Mouse (Mus musculus) frontal cortex, postnatal 14 days (tissue): ENCODE results near the gene Tada1.

Source experiments
- DNase-seq, 2 experiments: peaks; one replicate each; pipeline ENCODE4 v3.0.0; 2022; ENCODE audit warnings: low spot score in 2 of 2

Gene Tada1

GRCm38 (mm10) chr1:166384614-166385013 lies 5.7 kb downstream of the Tada1 start:
- no peak for DNase-seq

DNA sequence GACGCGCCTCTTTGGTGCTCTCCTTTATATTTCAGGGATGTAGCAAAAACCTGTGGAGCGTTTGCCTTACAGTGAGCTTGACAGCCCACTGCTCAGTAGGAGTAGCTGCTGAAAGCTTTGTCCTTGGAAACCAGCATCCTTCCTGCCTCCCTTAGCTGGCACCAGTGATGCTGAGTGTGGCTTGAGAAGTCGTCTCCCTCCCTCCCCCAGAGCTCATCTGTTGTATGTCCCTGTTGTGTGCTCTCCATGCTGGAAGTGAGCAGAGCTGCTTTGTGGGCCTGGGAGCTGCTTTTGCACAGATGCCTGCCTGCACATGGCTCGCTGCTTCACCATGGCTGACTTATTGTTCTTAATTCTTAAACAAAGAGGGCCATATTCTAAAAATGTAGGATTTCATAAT lies 6.5 kb downstream of the Tada1 start:
- DNase-seq, result no peak

GRCm38 (mm10) chr1:166388511-166388910 lies 9.6 kb downstream of the Tada1 start:
- DNase-seq, result no peak

- no peak for DNase-seq
Measured at GRCm38 (mm10) chr1:166389406-166390125, 10.7 kb downstream of the Tada1 start.

DNA sequence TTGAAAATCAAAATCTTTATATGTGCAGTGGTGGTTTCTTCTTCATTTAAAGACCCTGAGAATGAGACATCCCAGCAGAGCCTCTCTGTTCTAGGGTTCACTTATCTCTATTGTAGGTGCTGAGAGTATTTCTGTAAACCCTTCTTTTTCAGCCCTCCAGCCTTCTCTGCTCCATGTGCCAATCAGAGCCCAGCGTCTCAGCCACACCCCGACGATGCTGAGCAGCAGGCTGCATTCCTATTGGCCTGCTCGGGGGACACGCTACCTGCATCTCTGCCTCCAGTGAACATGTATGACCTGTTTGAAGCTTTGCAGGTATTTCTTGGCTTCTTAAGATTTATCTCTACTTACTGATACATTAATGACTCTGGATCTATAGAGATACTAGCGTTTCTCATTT lies 12.8 kb downstream of the Tada1 start:
- no peak for DNase-seq

- DNase-seq, result no peak
Measured at GRCm38 (mm10) chr1:166394770-166395169, 15.9 kb downstream of the Tada1 start.

DNA sequence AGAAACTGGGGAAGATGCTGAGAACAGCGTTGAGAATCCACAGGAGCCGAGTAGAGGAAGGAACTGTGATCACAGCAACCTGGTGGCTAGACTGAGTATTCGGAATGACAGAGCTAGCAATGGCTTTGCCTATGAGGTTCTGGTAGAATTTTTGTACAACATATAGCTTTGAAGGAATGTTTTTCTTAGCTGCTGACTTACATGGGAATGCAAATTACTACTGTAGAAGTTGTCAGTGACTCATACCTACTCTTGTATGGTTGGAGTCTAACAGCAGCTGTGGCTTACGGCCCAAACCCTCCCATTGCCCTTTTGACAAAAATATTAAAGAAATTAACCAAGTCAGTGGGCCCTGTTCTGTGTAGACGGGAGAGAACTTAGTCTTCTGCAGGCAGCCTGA lies 16.8 kb downstream of the Tada1 start:
- DNase-seq, result no peak

GRCm38 (mm10) chr1:166396381-166396780 lies 17.5 kb downstream of the Tada1 start:
- no peak for DNase-seq

- no peak for DNase-seq
Measured at GRCm38 (mm10) chr1:166401455-166401854, 22.6 kb downstream of the Tada1 start.

GRCm38 (mm10) chr1:166402003-166402402 lies 23.1 kb downstream of the Tada1 start:
- peak in 1 of 2 experiments; percentile 6 for DNase-seq

DNA sequence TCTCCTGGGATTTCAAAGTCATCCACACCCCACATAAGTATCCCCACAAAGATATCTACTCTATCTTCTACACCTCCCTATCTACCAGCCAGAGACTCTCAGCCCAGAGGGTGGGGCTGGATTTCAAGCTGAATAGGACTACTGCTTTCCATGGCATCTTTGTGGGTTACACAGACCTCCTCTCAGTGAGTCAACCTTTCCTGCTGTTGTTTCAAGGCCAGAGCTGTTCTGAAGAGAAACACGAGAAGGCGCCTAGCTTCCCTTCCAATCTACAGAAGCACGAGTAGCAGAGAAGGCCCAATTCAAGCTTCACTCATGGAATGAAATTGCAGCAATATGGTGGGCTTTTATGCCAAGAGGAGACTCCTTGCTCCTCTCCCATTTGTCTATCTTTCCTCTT lies 24.9 kb downstream of the Tada1 start:
- DNase-seq, result no peak

- DNase-seq, result no peak
Measured at GRCm38 (mm10) chr1:166409177-166409700, 30.3 kb downstream of the Tada1 start.

DNA sequence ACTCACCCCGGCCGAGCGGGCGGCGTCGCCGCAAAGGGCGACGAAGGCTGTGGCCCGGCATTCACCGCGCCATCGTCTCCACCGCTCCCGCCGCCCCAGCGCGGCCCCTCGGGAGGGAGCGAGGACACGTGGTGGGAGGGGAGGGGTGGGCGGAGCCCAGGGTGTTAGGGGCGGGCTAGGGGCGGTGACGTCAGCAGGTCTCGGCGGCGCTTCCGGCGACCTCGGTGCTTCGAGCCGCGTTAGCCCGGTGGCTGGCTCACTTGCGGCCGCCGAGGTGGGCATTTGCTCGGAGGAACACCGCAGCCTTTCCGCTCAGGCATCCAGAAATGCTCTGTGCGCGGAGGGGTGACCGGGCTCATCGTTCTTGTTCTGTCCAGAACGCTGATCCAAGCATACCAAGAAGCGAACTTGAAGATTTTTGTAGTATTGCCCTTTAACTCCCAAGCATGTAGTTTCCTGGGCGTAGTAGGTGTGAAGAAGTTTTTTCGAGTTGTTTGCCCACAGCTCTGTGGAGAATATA lies 30.9 kb downstream of the Tada1 start, which contains the start of gene Pogk:
Gene Pogk (minus strand): TSS at position 163 of the 520 bp plus-strand sequence.
- DNase-seq, result peak; percentile 36 to 60

GRCm38 (mm10) chr1:166411541-166411940 lies 32.6 kb downstream of the Tada1 start:
- no peak for DNase-seq

DNA sequence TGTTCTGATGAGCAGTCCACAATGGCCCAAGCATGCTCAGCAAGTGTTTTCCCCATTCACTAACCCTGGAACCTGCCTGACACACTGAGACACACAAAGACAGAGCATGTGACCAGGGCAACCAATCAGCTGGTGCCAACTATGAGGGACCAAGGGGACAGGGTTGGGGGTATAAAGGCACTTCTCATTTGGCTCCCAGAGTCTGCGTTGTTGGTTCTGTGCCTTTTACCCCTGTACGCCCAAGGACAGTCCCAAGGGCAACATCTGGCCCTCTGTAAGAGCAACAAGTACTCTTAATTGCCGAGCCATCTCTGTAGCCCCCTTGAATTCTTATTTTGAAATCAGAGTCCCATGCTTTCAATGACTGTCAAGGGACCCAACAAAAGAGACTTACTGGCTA lies 33.4 kb downstream of the Tada1 start:
- no peak for DNase-seq

GRCm38 (mm10) chr1:166429053-166429452 lies 50.2 kb downstream of the Tada1 start:
- DNase-seq, result peak in 1 of 2 experiments; percentile 16

DNA sequence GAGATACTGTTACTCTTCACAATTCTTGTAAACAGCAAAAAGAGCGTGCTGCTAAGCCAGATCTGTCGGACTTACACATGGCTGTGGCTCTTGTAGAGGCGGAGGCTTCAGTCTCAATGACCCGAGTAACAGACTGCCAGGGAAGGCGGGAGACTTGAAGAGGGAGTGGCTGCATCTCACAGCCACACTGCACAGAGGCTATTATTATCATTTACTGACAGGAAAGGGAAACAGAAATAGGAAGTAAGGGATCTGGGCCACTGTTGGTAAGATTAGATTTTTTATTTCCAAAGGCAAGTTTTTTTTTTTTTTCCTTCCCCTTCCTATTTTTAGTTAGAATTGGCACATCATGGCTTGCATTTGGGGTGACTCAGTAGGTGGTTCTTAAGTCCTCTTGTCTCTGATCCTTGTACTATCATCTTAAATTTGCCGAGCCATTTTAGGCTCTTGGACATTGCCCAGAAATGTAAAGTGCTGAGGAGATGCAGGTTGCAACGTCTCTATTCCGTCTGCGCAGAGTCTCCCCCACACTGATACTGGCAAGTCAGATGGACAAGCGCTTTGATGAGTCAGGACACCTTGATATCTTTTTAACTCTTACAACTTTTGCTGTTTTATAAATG lies 51.0 kb downstream of the Tada1 start:
- peak in 1 of 2 experiments; percentile 12 for DNase-seq

- no peak for DNase-seq
Measured at GRCm38 (mm10) chr1:166439426-166439825, 60.5 kb downstream of the Tada1 start.

DNA sequence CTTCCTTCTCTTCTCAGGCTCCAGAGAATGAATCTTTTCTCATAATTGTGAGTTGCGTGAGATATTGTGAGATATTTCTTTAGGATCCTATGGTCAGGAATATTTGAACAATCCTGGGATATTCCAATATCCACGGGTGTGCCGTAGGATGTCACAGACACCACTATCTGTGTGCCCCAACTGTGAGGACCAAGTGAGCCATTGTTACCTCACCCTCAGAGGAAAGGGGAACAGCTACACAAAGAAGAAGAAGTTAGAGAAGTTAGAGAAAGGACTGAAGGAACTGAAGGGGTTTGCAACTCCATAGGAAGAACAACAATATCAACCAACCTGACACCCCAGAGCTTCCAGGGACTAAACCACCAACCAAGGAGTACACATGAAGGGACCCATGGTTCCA lies 63.1 kb downstream of the Tada1 start:
- DNase-seq, result no peak
